Mouse (Mus musculus) midbrain, embryonic 12.5 days (tissue): ENCODE data around the gene Nes. TPM values are rescaled to one million over a fixed set of nuclear protein-coding genes. Genes with fewer than 3 reads are reported as not detected.

Experiments used
- ATAC-seq: fragments of 200-750 bp; cut with Nextera tagmentation; 2 replicates; pipeline ENCODE4 v1.8.0; 2017; ENCODE audit warnings: low read depth, moderate TSS enrichment, moderate library complexity; ENCODE audit not compliant: low FRiP score
- H3K27ac ChIP-seq: fragments of 300-500 bp; sonication (generic); replicated peaks from 2 replicates; pipeline ENCODE4 v1.5.1; 2016; ENCODE audit warnings: mild to moderate bottlenecking
- H3K27me3 ChIP-seq: fragments of 300-500 bp; sonication (generic); 2 replicates; pipeline ENCODE4 v1.6.1; 2016; ENCODE audit warnings: mild to moderate bottlenecking
- H3K36me3 ChIP-seq: fragments of 300-500 bp; sonication (generic); 2 replicates; pipeline ENCODE4 v1.6.1; 2016
- H3K4me1 ChIP-seq: fragments of 300-500 bp; sonication (generic); 2 replicates; pipeline ENCODE4 v1.6.1; 2016
- H3K4me2 ChIP-seq: fragments of 300-500 bp; sonication (generic); replicated peaks from 2 replicates; pipeline ENCODE4 v1.6.1; 2016; ENCODE audit warnings: mild to moderate bottlenecking, moderate library complexity
- H3K4me3 ChIP-seq: fragments of 300-500 bp; sonication (generic); 2 replicates; pipeline ENCODE4 v1.5.1; 2016; ENCODE audit warnings: mild to moderate bottlenecking
- H3K9ac ChIP-seq: fragments of 300-500 bp; sonication (generic); replicated peaks from 2 replicates; pipeline ENCODE4 v1.6.1; 2016; ENCODE audit warnings: mild to moderate bottlenecking, moderate library complexity
- H3K9me3 ChIP-seq: fragments of 300-500 bp; sonication (generic); 2 replicates; pipeline ENCODE4 v1.6.1; 2016; ENCODE audit warnings: mild to moderate bottlenecking
- WGBS: fragments of 180-500 bp; shearing (Covaris S2); methylation state at CpG from one replicate; pipeline ENCODE4 v1.1.7; 2016; 5-methylcytosine and 5-hydroxymethylcytosine counted together
- polyA plus RNA-seq: library from polyadenylated mRNA; unstranded; fragments of >200 nt; fragmentation: Nextera tagmentation; extraction: Ambion mirVana; gene quantifications from 2 replicates; pipeline ENCODE4 v1.2.1, GENCODE M21; 2016

Nes gene
- polyA plus RNA-seq, 1 experiment from 2014 or later, result 183 TPM

- Histone ChIP-seq H3K36me3 (no peaks in the 10 kb centered on the region), H3K4me3 (no peak overlapping the region), H3K9me3 (peaks cover 5% of the 10 kb centered on the region), H3K27me3 (peaks cover 74% of the 10 kb centered on the region), H3K9ac (no peak overlapping the region), H3K4me1 (peaks cover 24% of the 10 kb centered on the region), H3K27ac (no peak overlapping the region), H3K4me2 (no peak overlapping the region)
- no peak for ATAC-seq
- 2% methylated on average over 17 of the region's 17 CpGs for WGBS
Measured at GRCm38 (mm10) chr3:88002291-88002976, 31.6 kb downstream of the Nes start.

- Histone ChIP-seq H3K9ac (no peak overlapping the region), H3K27ac (no peak overlapping the region), H3K36me3 (no peaks in the 10 kb centered on the region), H3K9me3 (peaks cover 5% of the 10 kb centered on the region), H3K4me2 (no peak overlapping the region), H3K27me3 (peaks cover 48% of the 10 kb centered on the region), H3K4me1 (peaks cover 6% of the 10 kb centered on the region; the same call in 1 of the 2 replicates), H3K4me3 (no peak overlapping the region)
- 77% methylated on average over 18 of the region's 18 CpGs for WGBS
- ATAC-seq, result no peak
Measured at GRCm38 (mm10) chr3:88005822-88006786, 35.2 kb downstream of the Nes start.

DNA sequence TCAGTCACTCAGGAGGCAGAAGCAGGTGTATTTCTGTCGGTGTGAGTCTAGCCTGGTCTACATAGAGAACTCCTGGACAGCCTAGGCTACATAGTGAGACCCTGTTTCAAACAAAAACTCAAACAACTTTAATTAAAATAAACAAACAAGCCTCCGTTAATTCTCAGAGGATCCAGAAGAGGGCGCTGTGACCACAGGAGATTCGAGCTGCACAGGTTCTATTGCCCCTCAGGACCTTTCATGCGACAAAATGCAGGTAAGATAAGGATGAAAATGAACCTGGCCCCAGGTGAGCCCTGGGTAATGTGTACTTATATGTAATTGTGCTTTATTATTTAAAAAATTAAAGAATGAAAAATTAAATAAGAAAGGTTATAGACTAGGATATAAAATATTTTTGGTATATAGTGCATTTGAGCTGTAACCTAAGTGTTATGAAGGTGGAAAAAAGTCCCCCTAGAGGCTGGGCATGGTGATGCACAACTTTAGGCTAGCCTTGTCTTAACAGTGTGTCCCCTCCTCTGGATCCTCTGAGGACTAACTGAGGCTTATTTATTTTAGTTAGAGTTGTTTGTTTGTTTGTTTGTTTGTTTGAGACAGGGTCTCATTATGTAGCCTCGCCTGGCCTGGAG is 39.9 kb downstream of the Nes start:
- WGBS, result 8% methylated on average over 6 of the region's 6 CpGs
- H3K9ac ChIP-seq, result no peak overlapping the region
- peaks cover 5% of the 10 kb centered on the region for H3K9me3 ChIP-seq
- H3K36me3 ChIP-seq, result no peaks in the 10 kb centered on the region
- no peak overlapping the region for H3K4me3 ChIP-seq
- H3K27ac ChIP-seq, result no peak overlapping the region
- no peak for ATAC-seq
- H3K4me2 ChIP-seq, result no peak overlapping the region
- H3K27me3 ChIP-seq, result peaks cover 18% of the 10 kb centered on the region; the same call in 1 of the 2 replicates
- H3K4me1 ChIP-seq, result no peaks in the 10 kb centered on the region

DNA sequence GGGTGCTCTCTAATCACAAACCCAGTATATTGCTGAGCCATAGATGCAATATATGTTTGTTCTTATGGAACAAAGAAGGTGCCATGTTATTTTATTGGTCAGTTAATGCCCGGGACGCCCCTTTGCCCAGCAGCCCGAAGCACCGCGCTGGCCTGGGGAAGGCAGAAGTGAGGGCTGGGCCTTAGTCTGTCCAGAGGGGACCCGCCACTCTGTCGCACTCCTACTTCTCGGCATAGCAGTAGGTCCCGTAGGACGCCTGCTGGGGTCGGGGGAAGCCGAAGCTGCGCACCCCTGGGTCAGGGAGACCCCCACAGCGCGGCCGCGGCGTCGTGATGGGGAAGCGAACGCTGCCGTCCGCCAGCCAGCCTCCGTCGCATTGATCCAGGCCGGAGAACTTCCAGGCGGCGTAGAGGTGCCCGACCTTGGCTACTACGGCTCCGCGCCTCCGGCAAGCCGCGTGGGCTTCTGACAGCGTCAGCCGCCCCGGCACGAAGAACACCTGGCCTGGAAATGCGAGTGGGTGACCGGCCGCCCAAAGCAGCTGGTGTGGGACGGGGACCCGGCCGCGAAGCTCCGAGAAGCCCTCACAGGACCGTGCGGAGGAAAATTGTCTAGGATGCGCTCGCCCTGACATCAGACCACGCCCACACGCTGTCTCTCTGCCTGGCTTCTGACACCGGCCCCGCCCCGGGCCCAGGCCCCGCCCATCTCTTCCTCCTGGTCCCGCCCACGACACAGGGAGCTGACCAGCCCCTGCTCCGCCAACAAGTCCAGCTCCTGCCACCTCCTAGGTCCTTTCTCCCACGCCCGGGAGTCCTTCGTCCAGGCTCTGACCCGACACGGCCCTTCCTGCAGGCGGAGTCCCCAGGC is 51.7 kb downstream of the Nes start:
- WGBS, result 1% methylated on average over 61 of the region's 66 CpGs
- no peaks in the 10 kb centered on the region for H3K36me3 ChIP-seq
- H3K4me2 ChIP-seq, result peak overlapping the region; percentile 98
- 0 out of 2 replicates have a peak, but pooled peaks cover 2% of the 10 kb centered on the region for H3K9me3 ChIP-seq
- H3K9ac ChIP-seq, result peak overlapping the region; percentile 52
- peaks cover 83% of the 10 kb centered on the region for H3K27me3 ChIP-seq
- peak; percentile 91 for ATAC-seq
- no peak overlapping the region for H3K27ac ChIP-seq
- peak overlapping the region; percentile 57 for H3K4me3 ChIP-seq
- H3K4me1 ChIP-seq, result peaks cover 19% of the 10 kb centered on the region

DNA sequence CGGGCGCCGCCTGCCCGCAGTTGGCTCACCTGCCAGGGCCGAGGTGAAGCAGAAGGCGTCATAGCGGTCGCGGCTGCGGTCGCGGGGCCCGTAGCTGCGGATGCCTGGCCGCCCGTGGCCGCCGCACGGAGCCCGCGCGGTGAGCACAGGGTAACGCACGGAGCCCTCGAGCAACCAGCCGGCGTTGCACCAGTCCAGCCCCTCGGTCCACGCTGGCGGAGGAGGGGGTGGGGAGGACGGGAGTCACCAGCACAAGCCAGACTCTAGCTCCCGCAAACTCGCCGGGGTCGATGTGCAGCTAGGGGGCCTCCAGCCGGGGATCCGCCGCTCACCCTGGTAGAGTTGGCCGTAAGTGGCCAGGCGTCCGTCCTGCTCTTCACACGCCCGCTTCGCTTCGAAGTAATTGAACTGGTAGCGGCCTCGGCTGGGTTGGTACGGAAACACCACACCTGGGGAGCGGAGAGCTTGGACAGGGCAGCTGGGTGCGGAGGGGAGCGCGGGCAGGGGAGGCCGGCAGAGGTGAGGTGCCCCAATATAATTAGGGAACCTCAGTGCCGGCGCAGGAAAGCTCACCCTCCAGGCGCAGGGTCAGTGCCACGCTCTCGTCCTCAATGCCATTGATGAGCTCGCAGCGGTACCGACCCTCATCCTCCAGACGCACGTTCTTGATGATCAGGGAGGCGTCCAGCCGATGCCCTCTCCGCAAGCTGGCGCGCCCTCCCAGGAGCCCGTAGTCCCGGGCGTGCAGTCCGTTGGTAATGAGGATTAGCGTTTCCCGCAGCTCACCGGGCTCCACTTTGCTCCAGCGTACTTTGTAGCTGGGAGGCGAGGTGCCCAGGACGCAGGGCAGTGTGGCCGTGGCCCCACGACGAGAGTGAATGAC is 52.6 kb downstream of the Nes start:
- Histone ChIP-seq H3K4me1 (peaks cover 19% of the 10 kb centered on the region), H3K9me3 (peaks cover 2% of the 10 kb centered on the region; the same call in 1 of the 2 replicates), H3K4me3 (peak overlapping the region; percentile 57), H3K27ac (no peak overlapping the region), H3K27me3 (peaks cover 84% of the 10 kb centered on the region), H3K36me3 (no peaks in the 10 kb centered on the region), H3K4me2 (peak overlapping the region; percentile 98), H3K9ac (peak overlapping the region; percentile 52; the same call in 1 of the 2 replicates)
- WGBS, result under 1% methylated on average over 81 of the region's 81 CpGs
- ATAC-seq, result peak; percentile 80

DNA sequence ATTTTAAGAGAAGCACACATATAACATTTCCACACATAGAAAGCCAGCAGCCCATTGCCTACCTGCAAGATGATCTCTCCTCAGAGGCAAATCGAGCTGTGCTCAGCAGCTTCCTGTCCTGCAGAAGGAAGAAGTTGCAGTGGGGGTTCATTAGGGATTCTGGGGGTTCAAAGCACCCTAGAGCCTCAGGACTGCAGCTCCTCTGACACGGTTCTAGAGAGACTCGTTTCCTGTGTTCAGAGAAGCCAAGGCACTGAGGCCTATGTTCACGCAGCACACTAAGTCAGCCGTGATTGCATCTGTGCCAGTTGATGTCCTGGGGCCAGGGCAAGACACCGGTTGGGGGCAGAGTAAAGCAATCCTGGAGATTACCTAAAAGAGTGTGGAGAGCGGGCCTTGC is 55.9 kb downstream of the Nes start:
- Histone ChIP-seq H3K4me1 (peaks cover 19% of the 10 kb centered on the region), H3K27me3 (peaks cover 85% of the 10 kb centered on the region), H3K36me3 (no peaks in the 10 kb centered on the region), H3K9ac (no peak overlapping the region), H3K4me2 (no peak overlapping the region), H3K9me3 (peaks cover 2% of the 10 kb centered on the region; the same call in 1 of the 2 replicates), H3K4me3 (no peak overlapping the region), H3K27ac (no peak overlapping the region)
- 68% methylated on average over 7 of the region's 7 CpGs for WGBS
- no peak for ATAC-seq

- peaks cover 2% of the 10 kb centered on the region; the same call in 1 of the 2 replicates for H3K9me3 ChIP-seq
- peaks cover 79% of the 10 kb centered on the region for H3K27me3 ChIP-seq
- no peak for ATAC-seq
- no peak within 1 kb of the TSS for H3K4me3 ChIP-seq
- WGBS, result 55% methylated on average over 5 of the region's 5 CpGs
- H3K4me1 ChIP-seq, result peaks cover 15% of the 10 kb centered on the region
- H3K4me2 ChIP-seq, result no peak within 1 kb of the TSS
- no peak within 1 kb of the TSS for H3K27ac ChIP-seq
- H3K36me3 ChIP-seq, result no peaks in the 10 kb centered on the region
- no peak within 1 kb of the TSS for H3K9ac ChIP-seq
Measured at GRCm38 (mm10) chr3:88027434-88028186, 56.7 kb downstream of the Nes start, which contains the start of gene Hapln2. TSS of gene Hapln2 (minus strand) at chr3:88027583.

Other genes with a start within 250 kb of the Nes start
- gene Lrrc71, start 222.5 kb upstream of the Nes start, polyA plus RNA-seq, result 0.62 and 0.73 TPM in 2 replicates
- 3.0 and 3.9 TPM in 2 replicates for gene Ntrk1, start 175.9 kb upstream of the Nes start, polyA plus RNA-seq
- 1.2 TPM in 2 replicates for gene Insrr, start 174.1 kb upstream of the Nes start, polyA plus RNA-seq
- 8.9 and 12.6 TPM in 2 replicates for gene Pear1, start 146.8 kb upstream of the Nes start, polyA plus RNA-seq
- gene Sh2d2a, start 124.3 kb upstream of the Nes start, polyA plus RNA-seq, result not detected in 2 replicates
- 15.7 and 15.9 TPM in 2 replicates for gene Prcc, start 85.5 kb upstream of the Nes start, polyA plus RNA-seq
- 233 and 243 TPM in 2 replicates for gene Hdgf, start 64.8 kb upstream of the Nes start, polyA plus RNA-seq
- 73.5 and 77.8 TPM in 2 replicates for gene Mrpl24, start 51.6 kb upstream of the Nes start, polyA plus RNA-seq
- 78.7 and 79.0 TPM in 2 replicates for gene Isg20l2, start 40.8 kb upstream of the Nes start, polyA plus RNA-seq
- gene Rrnad1, start 40.4 kb upstream of the Nes start, polyA plus RNA-seq, result 23.5 and 24.2 TPM in 2 replicates
- gene Crabp2, start 22.4 kb upstream of the Nes start, polyA plus RNA-seq, result 291 and 335 TPM in 2 replicates
- gene Bcan, start 29.2 kb downstream of the Nes start, polyA plus RNA-seq, result 0.63 and 1.1 TPM in 2 replicates
- 0.13 and 0.43 TPM in 2 replicates for gene Hapln2, start 56.5 kb downstream of the Nes start, polyA plus RNA-seq
- gene Gpatch4, start 72.0 kb downstream of the Nes start, polyA plus RNA-seq, result 26.5 and 27.1 TPM in 2 replicates
- 124 and 128 TPM in 2 replicates for gene Naxe, start 87.4 kb downstream of the Nes start, polyA plus RNA-seq
- not detected in 2 replicates for gene Ttc24, start 107.2 kb downstream of the Nes start, polyA plus RNA-seq
- 20.7 and 20.8 TPM in 2 replicates for gene Iqgap3, start 110.9 kb downstream of the Nes start, polyA plus RNA-seq
- gene Mef2d, start 171.3 kb downstream of the Nes start, polyA plus RNA-seq, result 15.1 and 17.6 TPM in 2 replicates